Mouse (Mus musculus) left cerebral cortex, adult 2 months (tissue): ENCODE results near the gene Gm21836. TPM values are rescaled to one million over a fixed set of nuclear protein-coding genes. Genes with fewer than 3 reads are reported as not detected.
"Not testable (repeated sequence)": the region's sequence is repeated elsewhere in the genome, so short reads cannot be mapped to it uniquely, and the experiment has no call there.

Experiments
- DNase-seq, 2 experiments: peaks; one replicate each; pipeline ENCODE4 v3.0.0; 2021 to 2022; ENCODE audit warnings: low spot score in 2 of 2, mixed read lengths in 1 of 2; ENCODE audit errors: extremely low spot score in 1 of 2
- H3K27ac ChIP-seq: fragments of 200-600 bp; 2 replicates; pipeline ENCODE4 v1.8.1; 2022
- H3K4me3 ChIP-seq: fragments of 200-600 bp; 2 replicates; pipeline ENCODE4 v1.8.1; 2022
- CTCF ChIP-seq: fragments of 200-600 bp; IDR thresholded peaks from 2 replicates; pipeline ENCODE4 v1.8.1; 2022; ENCODE audit warnings: antibody characterized with exemption, mild to moderate bottlenecking, moderate library complexity
- intact Hi-C: fragments of 180-260 bp; cut with DNase I; formaldehyde crosslinking; loops from one replicate; pipeline ENCODE4 v1.15.1; 2025
- long read RNA-seq, 2 experiments: library from polyadenylated mRNA; stranded (forward); transcript quantifications; one replicate each; pipeline ENCODE4 v2.0.0; 2021; ENCODE audit warnings: borderline mapping rate in 2 of 2
- total RNA-seq, 2 experiments: library from RNA; stranded (reverse); gene quantifications; 2 replicates each; pipeline ENCODE4 v1.2.3; 2021

Gm21836 gene
- not detected for total RNA-seq
- long read RNA-seq, experiment 1: 0 reads
- long read RNA-seq, experiment 2: 0 reads

GRCm38 (mm10) chr9:124493693-124494092 lies at the start of gene Gm21836:
Gene Gm21836, minus strand, starts transcription at chr9:124493793.
- H3K27ac ChIP-seq, DNase-seq, H3K4me3 ChIP-seq, intact Hi-C loops: not testable (repeated sequence)

GRCm38 (mm10) chr9:124480361-124480980 lies 13.1 kb downstream of the Gm21836 start:
- H3K27ac ChIP-seq, H3K4me3 ChIP-seq, intact Hi-C loops, DNase-seq: not testable (repeated sequence)

GRCm38 (mm10) chr9:124478081-124478480 lies 15.5 kb downstream of the Gm21836 start:
- no peak overlapping the region for H3K27ac ChIP-seq
- peak in 1 of 2 experiments; percentile 10 for DNase-seq
- no peak overlapping the region for H3K4me3 ChIP-seq
- TF ChIP-seq CTCF: no peak
- intact Hi-C loops: no loop called here

- no peak within 1 kb of the TSS for H3K4me3 ChIP-seq
- peak in 1 of 2 experiments; percentile 10 for DNase-seq
- intact Hi-C loops: loop anchor here (1.0 kb wide), 1 partner anchor 34 kb away; no protein-coding TSS in a partner anchor
Measured at GRCm38 (mm10) chr9:124476096-124476902, 17.3 kb downstream of the Gm21836 start, which contains the start of gene Ppp2r3d. Gene Ppp2r3d, minus strand, starts transcription at chr9:124476898.

GRCm38 (mm10) chr9:124475689-124476088 lies 17.9 kb downstream of the Gm21836 start:
- H3K4me3 ChIP-seq: no peak overlapping the region
- H3K27ac ChIP-seq: no peak overlapping the region
- no peak; the same call in 1 of the 2 replicates for TF ChIP-seq CTCF
- intact Hi-C loops: loop anchor here (1.0 kb wide), 1 partner anchor 33 kb away; no protein-coding TSS in a partner anchor
- no peak for DNase-seq

More at GRCm38 (mm10) chr9:124476096-124476902, 17.3 kb downstream of the Gm21836 start, which contains the start of gene Ppp2r3d:
- H3K27ac ChIP-seq: no peak within 1 kb of the TSS
- no peak for TF ChIP-seq CTCF

- Histone ChIP-seq H3K27ac (no peak overlapping the region), H3K4me3 (no peak overlapping the region)
- intact Hi-C loops: no loop called here
- DNase-seq: no peak
- TF ChIP-seq CTCF: peak; percentile 59
Measured at GRCm38 (mm10) chr9:124456572-124456971, 37.0 kb downstream of the Gm21836 start.

Other genes with a start within 250 kb of the Gm21836 start
- 10 to 100 TPM; 17.7 to 19.2 TPM for gene 2010315B03Rik, start 181.1 kb downstream of the Gm21836 start, total RNA-seq
- 100 to 1,000 TPM in 1 of 2 experiments, 10 to 100 TPM in 1; 98.9 to 106 TPM for gene Ppp2r3d, start 16.9 kb downstream of the Gm21836 start, total RNA-seq